Mouse (Mus musculus) neutrophil, adult 83 days (primary cell): ENCODE data around the gene Zfp579. TPM values are rescaled to one million over a fixed set of nuclear protein-coding genes. Genes with fewer than 3 reads are reported as not detected.

Source experiments
- total RNA-seq, 2 experiments: library from RNA; stranded (reverse); gene quantifications; one replicate each; pipeline ENCODE4 v1.2.4; 2023

Gene Zfp579
- total RNA-seq = 1 to 10 TPM; 4.7 to 5.2 TPM

GRCm38 (mm10) chr7:4996003-4996895, at the start of gene Zfp579:
TSS of gene Zfp579 (minus strand) at chr7:4996158.

GRCm38 (mm10) chr7:5038109-5038732, 42.3 kb upstream of the Zfp579 start, which contains the start of gene Zfp784:
TSS of gene Zfp784 (minus strand) at chr7:5038446.

GRCm38 (mm10) chr7:5033818-5034217, 37.9 kb upstream of the Zfp579 start, which contains the start of gene 4632433K11Rik:
TSS of gene 4632433K11Rik (plus strand) at chr7:5034118.

GRCm38 (mm10) chr7:5020000-5020681, 24.2 kb upstream of the Zfp579 start, which contains the start of the genes Zfp865 and Ccdc106:
TSS of gene Zfp865 (plus strand) at chr7:5020376.
TSS of gene Ccdc106 (plus strand) at chr7:5020553.

GRCm38 (mm10) chr7:5015118-5016001, 19.4 kb upstream of the Zfp579 start, which contains the start of gene Gm44973:
TSS of gene Gm44973 (plus strand) at chr7:5015496.

GRCm38 (mm10) chr7:5014251-5015117, 18.5 kb upstream of the Zfp579 start, which contains the start of the genes Zfp524 and Fiz1:
TSS of gene Zfp524 (plus strand) at chr7:5014415.
TSS of gene Fiz1 (minus strand) at chr7:5014697.

GRCm38 (mm10) chr7:4971068-4971467, 24.9 kb downstream of the Zfp579 start, which contains the start of gene Sbk3:
TSS of gene Sbk3 (minus strand) at chr7:4971168.

GRCm38 (mm10) chr7:4964272-4964671, 31.7 kb downstream of the Zfp579 start, which contains the start of gene Sbk2:
TSS of gene Sbk2 (minus strand) at chr7:4964406.

Other genes with a start within 250 kb of the Zfp579 start
- 10 to 100 TPM; 36.5 to 36.7 TPM for gene Cox6b2, start 243.1 kb downstream of the Zfp579 start, total RNA-seq
- gene Fam71e2, start 224.9 kb downstream of the Zfp579 start, total RNA-seq = not detected
- gene Il11, start 213.3 kb downstream of the Zfp579 start, total RNA-seq = not detected
- gene Tmem190, start 213.2 kb downstream of the Zfp579 start, total RNA-seq = not detected
- 1 to 10 TPM; 2.1 to 2.4 TPM for gene Tmem238, start 206.5 kb downstream of the Zfp579 start, total RNA-seq
- 1,000 to 10,000 TPM in 1 of 2 experiments, 100 to 1,000 TPM in 1; 932 to 1,065 TPM for gene Rpl28, start 203.3 kb downstream of the Zfp579 start, total RNA-seq
- gene Ube2s, start 183.6 kb downstream of the Zfp579 start, total RNA-seq = 100 to 1,000 TPM; 229 to 230 TPM
- gene Shisa7, start 151.5 kb downstream of the Zfp579 start, total RNA-seq = not detected
- 1 to 10 TPM; 4.5 to 7.4 TPM for gene Isoc2b, start 125.9 kb downstream of the Zfp579 start, total RNA-seq
- 1 to 10 TPM; 5.8 to 7.4 TPM for gene Isoc2a, start 119.0 kb downstream of the Zfp579 start, total RNA-seq
- gene Gm36210, start 89.6 kb downstream of the Zfp579 start, total RNA-seq = not detected
- gene Zfp628, start 80.9 kb downstream of the Zfp579 start, total RNA-seq = 10 to 100 TPM; 12.6 to 13.0 TPM
- 1 to 10 TPM; 2.3 to 3.0 TPM for gene Nat14, start 74.1 kb downstream of the Zfp579 start, total RNA-seq
- gene Ssc5d, start 70.4 kb downstream of the Zfp579 start, total RNA-seq = under 1 TPM; 0.07 to 0.42 TPM
- gene Sbk2, start 31.8 kb downstream of the Zfp579 start, total RNA-seq = not detected
- not detected for gene Sbk3, start 25.0 kb downstream of the Zfp579 start, total RNA-seq
- gene Zfp524, start 18.3 kb upstream of the Zfp579 start, total RNA-seq = 10 to 100 TPM; 13.7 to 14.8 TPM
- 10 to 100 TPM; 26.8 to 27.6 TPM for gene Fiz1, start 18.5 kb upstream of the Zfp579 start, total RNA-seq
- not detected for gene Gm44973, start 19.3 kb upstream of the Zfp579 start, total RNA-seq
- 10 to 100 TPM; 28.4 to 28.5 TPM for gene Zfp865, start 24.2 kb upstream of the Zfp579 start, total RNA-seq
- under 1 TPM; 0.42 to 0.70 TPM for gene Ccdc106, start 24.4 kb upstream of the Zfp579 start, total RNA-seq
- gene 4632433K11Rik, start 38.0 kb upstream of the Zfp579 start, total RNA-seq = under 1 TPM in 1 of 2 experiments, not detected in 1; 0.71 TPM
- gene Zfp784, start 42.3 kb upstream of the Zfp579 start, total RNA-seq = 1 to 10 TPM; 2.1 to 2.6 TPM
- gene Zfp580, start 55.4 kb upstream of the Zfp579 start, total RNA-seq = not detected
- gene U2af2, start 66.0 kb upstream of the Zfp579 start, total RNA-seq = 100 to 1,000 TPM; 211 to 222 TPM
- gene Epn1, start 84.1 kb upstream of the Zfp579 start, total RNA-seq = 100 to 1,000 TPM; 143 to 145 TPM
- not detected for gene Rfpl4, start 120.8 kb upstream of the Zfp579 start, total RNA-seq
- not detected for gene Rasl2-9, start 129.8 kb upstream of the Zfp579 start, total RNA-seq
- not detected for gene Vmn1r55, start 153.5 kb upstream of the Zfp579 start, total RNA-seq
- gene Vmn1r56, start 200.6 kb upstream of the Zfp579 start, total RNA-seq = not detected
- not detected for gene Vmn1r57, start 222.3 kb upstream of the Zfp579 start, total RNA-seq